Mouse (Mus musculus) heart, postnatal 14 days (tissue): ENCODE results near the gene Tfe3. TPM values are rescaled to one million over a fixed set of nuclear protein-coding genes. Genes with fewer than 3 reads are reported as not detected.

Experiments
- DNase-seq, 2 experiments: peaks; one replicate each; pipeline ENCODE4 v3.0.0; 2021 to 2022
- intact Hi-C: fragments of 180-260 bp; cut with DNase I; formaldehyde crosslinking; loops from one replicate; pipeline ENCODE4 v1.15.1; 2025
- total RNA-seq, 2 experiments: library from RNA; stranded (reverse); gene quantifications; 2 replicates each; pipeline ENCODE4 v1.2.3; 2021

The Tfe3 gene
- total RNA-seq, 2 experiments from 2014 or later: 14.8 to 19.9 TPM

- DNase-seq: no peak
- intact Hi-C loops: no loop called here
These were observed 16.9 kb upstream of the Tfe3 start for GRCm38 (mm10) chrX:7745429-7745828.

DNA sequence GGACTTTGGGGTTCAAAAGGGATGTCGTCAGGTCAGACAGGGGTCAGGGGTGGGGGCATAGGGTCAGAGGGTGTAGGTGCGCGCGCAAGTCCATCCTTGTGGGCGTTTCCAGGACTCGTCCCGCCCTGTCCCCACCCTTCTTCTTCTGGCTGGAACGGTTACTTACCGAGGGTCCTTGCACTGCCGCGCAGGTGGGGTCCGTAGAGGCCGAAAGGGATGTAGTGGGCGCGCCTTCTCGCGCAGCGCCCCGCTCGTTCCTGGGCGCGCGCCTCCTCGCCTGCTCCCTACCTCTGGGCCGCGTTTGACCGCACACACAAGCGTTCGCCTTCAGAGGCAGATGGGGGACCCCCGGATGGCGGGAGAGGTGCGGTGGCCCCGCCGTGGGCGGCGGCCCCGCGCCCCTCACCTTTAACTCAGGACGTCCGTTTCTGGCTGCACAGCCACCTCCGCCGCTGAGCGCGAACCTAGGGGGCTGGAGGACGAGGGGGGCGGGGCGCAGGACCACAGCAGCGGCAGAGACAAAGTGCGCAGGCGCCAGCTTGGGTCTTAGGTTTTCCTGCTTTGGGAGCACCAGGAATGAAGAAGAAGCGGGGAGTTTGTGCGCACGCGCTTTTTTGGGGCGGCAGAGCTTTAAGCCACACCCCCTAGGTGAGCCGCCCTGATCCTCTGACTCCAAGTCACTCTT lies 11.8 kb upstream of the Tfe3 start, which contains the start of gene Ccdc120:
Ccdc120 (minus strand) TSS at position 474 of the 685 bp plus-strand sequence.
- peak; percentile 52 to 64 for DNase-seq
- intact Hi-C loops: no loop called here

- DNase-seq: peak in 1 of 2 experiments; percentile 21
- intact Hi-C loops: loop anchor here (1.0 kb wide), 1 partner anchor 23 kb away; no protein-coding TSS in a partner anchor
These were observed 8.7 kb upstream of the Tfe3 start for GRCm38 (mm10) chrX:7753627-7754026.

DNA sequence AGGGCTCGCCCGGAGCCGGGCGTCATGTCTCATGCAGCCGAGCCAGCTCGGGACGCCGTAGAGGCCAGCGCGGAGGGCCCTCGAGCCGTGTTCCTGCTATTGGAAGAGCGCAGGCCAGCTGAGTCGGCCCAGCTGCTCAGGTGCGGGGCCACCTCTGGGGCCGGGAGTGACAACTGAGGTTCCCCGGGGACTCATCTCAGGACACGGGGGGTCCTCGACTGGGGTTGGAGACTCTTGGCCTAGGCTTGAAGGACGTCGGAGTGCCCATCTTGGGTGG lies 499 bp downstream of the Tfe3 start:
- intact Hi-C loops: no loop called here
- no peak for DNase-seq

DNA sequence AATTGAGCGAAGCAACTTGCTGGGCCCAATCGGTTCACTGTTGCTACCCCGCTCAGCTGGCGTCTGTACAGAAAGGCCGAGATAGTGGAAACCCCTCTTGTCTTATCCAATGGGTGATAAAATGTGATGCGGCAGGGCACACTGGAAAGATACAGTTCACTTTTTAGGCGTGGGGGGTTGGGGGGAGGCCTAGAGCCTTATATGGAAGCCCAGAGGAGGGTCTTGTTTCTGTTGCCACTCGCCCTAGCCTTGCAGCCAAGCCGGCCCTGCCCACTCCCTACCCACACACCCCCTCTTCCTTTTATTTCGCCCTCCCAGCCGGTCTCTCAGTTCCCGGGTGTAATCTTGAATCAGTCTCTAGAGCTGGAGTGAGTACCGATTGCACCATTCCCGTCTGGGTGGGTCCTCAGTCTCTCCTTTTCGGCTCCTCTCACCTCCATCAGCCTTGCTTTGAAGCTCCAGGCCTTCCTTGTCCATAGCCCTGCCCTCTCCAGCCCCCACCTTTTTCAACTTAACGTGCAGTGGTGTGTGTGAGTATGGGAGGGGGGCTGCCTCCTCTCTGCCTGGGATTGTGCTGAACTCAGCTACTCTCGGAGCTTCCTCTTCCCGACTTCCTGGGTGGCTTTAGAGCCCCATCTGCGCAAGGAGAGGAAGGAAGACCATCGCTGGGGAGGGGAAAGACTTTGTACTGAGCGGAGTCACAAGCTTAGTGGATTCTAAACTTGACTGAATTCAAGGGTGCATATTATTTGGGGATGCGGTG lies 1.5 kb downstream of the Tfe3 start:
- intact Hi-C loops: no loop called here
- peak; percentile 22 to 24 for DNase-seq

DNA sequence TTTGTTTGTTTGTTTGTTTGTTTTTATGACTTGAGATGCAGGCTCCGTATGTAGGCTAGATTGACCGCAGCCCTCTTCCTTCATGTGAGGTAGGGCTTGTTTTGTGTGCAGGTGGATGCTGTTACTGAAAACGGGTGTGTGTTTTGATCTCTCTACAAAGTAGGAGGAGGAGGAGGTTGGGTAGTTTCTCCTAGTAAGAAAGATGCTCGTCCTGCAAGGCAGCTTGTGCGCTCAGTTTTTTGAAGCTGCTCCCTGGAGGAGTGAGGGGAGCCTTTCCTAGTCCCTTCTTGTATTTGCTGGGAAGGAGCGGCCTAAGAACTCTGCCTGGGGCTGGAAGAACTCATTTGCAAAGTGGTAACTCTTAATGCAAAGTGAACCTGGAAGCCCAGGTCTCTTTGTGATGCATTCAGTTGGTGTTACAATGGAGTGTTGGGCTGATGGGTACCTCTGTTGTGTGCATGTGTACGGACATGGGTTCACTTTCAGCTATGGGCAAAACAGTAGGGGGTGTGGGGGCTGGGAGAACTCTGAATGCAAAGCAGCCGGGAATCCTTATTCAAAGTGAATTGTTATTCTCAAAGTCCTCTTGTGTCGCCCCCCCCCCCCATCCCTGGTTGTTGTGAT lies 2.4 kb downstream of the Tfe3 start:
- intact Hi-C loops: no loop called here
- DNase-seq: no peak

DNA sequence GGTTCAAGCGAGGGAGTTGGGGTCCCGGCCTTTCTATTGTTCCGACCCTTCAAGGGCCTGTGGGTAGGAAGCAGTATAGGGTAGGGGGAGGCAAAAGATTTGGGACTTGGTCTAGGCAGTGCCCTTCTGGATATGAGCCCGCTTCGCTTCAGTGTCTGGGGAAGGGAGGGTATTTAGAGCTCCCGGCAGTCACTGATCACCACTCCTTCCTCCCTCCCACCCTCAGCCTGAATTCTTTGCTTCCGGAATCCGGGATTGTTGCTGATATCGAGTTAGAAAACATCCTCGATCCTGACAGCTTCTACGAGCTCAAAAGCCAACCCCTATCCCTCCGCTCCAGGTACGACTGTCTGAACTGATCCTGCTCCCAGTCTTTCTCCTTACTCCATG lies 2.9 kb downstream of the Tfe3 start:
- DNase-seq: no peak
- intact Hi-C loops: no loop called here

DNA sequence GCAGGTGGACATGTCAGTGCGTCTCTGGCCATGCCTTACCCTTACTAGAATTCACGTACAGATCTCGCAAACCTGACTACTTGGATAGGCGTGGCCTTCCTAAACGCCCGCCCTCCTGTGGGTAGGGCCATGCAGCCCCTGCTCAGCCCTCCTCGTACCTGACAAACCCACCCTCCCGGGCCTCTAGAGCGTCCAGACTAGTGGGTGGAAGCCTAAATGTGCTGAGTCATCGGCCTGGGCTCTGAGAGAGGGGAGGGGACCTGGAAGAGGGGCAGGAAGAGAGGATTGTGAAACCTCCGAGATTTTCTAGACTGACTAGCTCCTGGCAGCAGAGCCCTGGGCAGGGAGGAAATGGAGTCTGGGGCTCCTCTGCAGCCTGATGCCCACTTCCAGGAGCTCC lies 3.4 kb downstream of the Tfe3 start:
- peak in 1 of 2 experiments; percentile 40 for DNase-seq
- intact Hi-C loops: no loop called here

GRCm38 (mm10) chrX:7769302-7770017 lies 7.1 kb downstream of the Tfe3 start:
- intact Hi-C loops: no loop called here
- no peak for DNase-seq

GRCm38 (mm10) chrX:7772766-7773165 lies 10.4 kb downstream of the Tfe3 start:
- no peak for DNase-seq
- intact Hi-C loops: loop anchor here (2.0 kb wide), 1 partner anchor 14 kb away; no protein-coding TSS in a partner anchor

DNA sequence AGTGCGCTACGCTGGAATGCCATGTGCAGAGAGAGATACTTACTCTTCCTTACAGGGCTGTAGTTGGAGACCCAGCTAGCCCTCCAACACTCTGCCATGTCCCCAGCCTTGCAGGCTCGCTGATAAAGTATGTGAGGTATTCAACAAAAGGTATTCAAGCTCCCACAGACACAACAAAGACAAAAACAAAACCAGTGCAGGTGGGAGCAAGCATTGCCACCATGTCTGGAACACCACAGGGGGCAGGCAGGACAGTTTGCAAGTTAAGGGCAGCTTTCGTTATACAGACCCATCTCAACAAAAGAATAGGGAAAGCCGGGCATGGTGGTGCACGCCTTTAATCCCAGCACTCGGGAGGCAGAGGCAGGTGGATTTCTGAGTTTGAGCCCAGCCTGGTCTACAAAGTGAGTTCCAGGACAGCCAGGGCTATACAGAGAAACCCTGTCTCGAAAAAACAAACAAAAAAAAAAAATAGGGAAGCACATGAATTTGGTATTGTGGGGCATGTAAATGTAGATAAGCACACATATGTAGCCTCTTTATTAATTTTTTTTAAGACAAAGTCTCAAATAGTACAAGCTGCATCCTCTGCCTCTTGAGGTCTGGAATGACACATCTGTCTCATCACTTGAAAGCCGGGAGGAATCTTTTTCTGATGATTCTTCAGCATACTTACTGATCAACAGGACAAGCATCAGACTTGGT lies 13.3 kb downstream of the Tfe3 start:
- intact Hi-C loops: loop anchor here (1.0 to 5.0 kb wide), 2 partner anchors 22 to 43 kb away; no protein-coding TSS in a partner anchor
- no peak for DNase-seq

DNA sequence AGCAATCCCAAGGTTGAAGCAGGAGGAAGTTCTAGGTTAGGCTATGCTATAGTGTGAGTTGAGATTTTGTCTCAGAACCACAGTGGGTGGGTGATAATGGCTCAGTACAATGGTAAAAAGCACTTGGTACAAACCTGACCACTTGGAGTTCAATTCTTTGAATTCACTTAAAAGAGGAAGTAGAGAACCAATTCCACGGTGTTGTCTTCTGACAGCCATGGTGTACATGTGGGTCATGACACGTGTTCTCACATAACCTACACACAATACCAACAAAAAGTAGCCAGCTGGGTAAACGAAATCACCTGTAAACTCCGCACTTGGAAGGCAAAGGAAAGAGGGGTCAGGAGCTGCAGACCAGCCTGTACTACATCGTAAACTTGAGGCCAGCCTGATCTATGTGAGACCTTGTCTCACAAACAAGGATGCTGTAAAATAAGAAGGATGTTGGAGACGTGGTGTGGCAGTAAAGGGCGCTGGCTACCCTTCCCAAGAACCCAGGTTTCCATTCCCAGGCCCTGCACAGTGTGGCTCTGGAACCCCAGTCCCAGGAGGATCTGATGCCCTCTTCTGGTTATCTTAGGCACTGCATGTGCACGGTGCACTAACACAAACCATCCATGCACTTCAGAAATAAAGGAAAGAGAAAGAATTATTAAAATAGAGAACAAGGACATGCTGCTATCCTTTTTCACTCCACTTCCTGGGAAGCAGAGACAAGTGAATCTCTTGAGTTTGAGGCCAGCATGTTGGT lies 14.1 kb downstream of the Tfe3 start:
- intact Hi-C loops: loop anchor here (1.0 to 5.0 kb wide), 2 partner anchors 23 to 44 kb away; no protein-coding TSS in a partner anchor
- peak; percentile 41 to 73 for DNase-seq

DNA sequence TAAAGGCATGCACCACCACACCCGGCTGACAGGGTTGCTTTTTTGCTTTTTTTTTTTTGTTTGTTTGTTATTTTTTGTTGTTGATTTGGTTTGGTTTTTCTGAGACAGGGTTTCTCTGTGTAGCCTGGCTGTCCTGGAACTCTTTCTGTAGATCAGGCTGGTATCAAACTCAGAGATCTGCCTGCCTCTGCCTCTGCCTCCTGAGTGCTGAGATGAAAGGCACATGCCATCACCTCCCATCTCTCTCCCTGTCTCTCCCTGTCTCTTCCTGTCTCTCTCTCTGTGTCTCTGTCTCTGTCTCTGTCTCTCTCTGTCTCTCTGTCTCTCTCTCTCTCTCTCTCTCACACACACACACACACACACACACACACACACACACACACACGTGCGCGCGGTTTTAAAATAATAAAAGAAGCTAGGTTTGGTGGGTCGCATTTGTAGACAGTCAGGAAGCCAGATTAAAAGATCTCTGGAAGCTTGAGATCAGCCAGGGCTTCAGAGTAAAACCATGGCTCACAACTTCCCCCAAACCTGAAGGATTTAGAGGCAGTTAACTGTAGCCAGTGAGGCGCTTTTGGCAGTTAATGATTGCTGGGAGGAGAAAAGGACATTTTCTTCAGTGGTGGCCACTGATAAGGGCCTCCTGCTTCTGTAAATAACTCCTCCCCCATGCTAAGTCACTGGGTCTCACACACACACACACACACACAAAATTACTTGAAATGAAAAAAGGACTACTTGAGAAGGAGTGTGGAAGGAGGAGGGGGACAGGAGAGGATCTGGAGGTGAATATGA lies 16.3 kb downstream of the Tfe3 start:
- intact Hi-C loops: loop anchor here (5.0 kb wide), 1 partner anchor 46 kb away; no protein-coding TSS in a partner anchor
- no peak for DNase-seq

DNA sequence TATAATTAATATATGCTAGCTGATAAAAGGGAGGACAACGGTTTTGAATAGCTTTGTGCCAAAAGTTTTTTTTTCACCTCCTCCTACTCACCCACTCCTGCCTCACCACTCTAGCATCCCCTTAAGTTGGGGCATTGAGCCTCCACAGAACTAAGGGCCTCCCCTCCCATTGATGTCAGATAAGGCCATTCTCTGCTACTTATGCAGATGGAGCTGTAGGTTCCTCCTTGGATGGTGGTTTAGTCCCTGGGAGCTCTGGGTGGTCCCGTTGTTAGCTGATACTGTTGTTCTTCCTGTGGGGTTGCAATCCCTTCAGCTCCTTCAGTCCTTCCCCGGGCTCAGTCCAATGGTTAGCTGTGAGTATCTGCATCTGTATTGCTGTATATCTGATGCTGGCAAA lies 16.9 kb downstream of the Tfe3 start:
- intact Hi-C loops: loop anchor here (5.0 kb wide), 1 partner anchor 47 kb away; no protein-coding TSS in a partner anchor

DNA sequence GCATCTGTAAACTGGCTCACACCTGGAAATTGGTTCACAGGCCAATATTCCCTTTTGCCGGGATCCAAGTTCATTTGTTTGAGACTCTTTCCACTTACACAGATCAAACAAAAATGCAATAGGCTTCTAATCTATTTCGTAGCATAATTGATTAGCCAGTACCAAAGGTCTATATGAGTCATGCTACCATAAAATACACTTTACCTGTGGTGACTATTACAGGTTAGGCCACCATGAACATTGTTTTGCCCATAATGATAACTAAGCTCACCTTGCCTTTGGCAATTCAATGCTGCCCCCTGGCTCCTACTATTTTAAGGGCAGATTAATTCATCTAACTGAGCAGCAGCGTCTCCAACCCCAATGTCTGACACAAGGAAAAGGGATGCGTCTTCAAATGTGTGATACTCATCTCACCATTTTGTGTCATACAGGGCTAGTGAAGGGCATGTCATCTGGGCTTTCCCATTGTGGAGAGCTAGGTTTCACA lies 20.3 kb downstream of the Tfe3 start:
- intact Hi-C loops: no loop called here
- no peak for DNase-seq

More for the DNA sequence above, 16.9 kb downstream of the Tfe3 start:
- no peak for DNase-seq

DNA sequence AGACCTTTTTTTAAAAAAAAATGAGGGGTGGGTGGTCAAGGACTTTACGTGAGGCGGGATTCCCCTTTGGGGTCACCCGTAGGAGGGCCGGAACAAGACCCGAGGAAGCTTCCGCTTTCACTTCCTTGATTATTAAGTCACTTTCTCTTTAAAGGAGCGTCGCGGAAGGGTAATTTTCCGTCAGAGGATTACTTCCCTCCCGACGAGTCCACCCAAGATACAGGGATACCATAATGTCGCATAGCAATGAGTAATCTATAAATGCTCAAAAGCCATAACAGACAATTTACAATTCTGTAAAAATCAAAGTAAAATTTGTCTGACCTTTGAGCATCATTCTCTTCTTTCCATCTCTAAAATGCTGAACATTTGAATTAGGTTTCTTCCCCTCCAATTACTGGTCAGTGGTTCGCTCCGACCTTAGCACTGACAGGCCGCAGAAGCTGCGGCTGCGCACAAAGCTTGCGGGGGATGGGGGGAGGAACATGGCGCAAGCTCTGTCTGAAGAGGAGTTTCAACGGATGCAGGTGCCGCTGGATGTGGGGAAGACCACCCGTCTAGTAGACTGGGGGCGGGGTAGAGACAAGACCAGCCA lies 27.3 kb downstream of the Tfe3 start, which contains the start of gene Gripap1:
Gripap1 (plus strand) TSS at position 224 of the 595 bp plus-strand sequence.
- intact Hi-C loops: loop anchor here (5.0 kb wide), 1 partner anchor 32 kb away; no protein-coding TSS in a partner anchor
- DNase-seq: peak; percentile 75 to 77

GRCm38 (mm10) chrX:7790309-7790708 lies 27.9 kb downstream of the Tfe3 start:
- intact Hi-C loops: loop anchor here (5.0 kb wide), 1 partner anchor 33 kb away; no protein-coding TSS in a partner anchor

GRCm38 (mm10) chrX:7793361-7793760 lies 31.0 kb downstream of the Tfe3 start:
- intact Hi-C loops: loop anchor here (5.0 kb wide), 1 partner anchor 36 kb away; no protein-coding TSS in a partner anchor
- DNase-seq: no peak

More at GRCm38 (mm10) chrX:7790309-7790708, 27.9 kb downstream of the Tfe3 start:
- no peak for DNase-seq
